Mouse (Mus musculus) 3T3-L1 (cell line): ENCODE results near the gene Nlk.
"Not testable (repeated sequence)": the region's sequence is repeated elsewhere in the genome, so short reads cannot be mapped to it uniquely, and the experiment has no call there.

ENCODE experiments used
- DNase-seq: peaks from one replicate; pipeline ENCODE4 v3.0.0-alpha.2; 2015; ENCODE audit warnings: low read depth, low spot score

Nlk gene

DNA sequence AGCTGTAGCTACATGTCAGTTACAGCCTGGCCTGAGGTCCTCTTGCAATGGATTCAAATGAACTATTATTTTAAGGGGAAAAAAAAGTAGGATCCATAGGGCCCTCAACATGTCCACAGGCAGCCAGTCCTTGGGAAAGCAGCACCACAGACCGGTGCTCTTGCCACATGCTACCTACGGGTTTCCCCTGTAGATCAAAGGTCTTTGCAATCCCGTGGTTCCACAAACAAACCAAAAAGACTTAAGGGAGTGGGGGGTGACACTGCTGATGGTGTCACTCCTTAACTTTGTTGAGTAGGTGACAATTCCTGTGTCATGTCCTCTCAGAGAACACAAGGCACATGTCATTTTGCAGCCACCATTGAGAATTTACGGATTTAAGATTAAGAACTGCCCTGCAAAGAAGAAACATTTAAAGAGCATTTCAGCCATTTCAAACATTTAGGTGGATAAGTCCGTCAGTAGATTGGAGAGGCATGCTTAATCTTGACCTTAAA is 147.6 kb downstream of the Nlk start:
- DNase-seq = peak; percentile 18

GRCm38 (mm10) chr11:78547718-78548460 is 149.3 kb downstream of the Nlk start:
- peak; percentile 25 for DNase-seq

DNA sequence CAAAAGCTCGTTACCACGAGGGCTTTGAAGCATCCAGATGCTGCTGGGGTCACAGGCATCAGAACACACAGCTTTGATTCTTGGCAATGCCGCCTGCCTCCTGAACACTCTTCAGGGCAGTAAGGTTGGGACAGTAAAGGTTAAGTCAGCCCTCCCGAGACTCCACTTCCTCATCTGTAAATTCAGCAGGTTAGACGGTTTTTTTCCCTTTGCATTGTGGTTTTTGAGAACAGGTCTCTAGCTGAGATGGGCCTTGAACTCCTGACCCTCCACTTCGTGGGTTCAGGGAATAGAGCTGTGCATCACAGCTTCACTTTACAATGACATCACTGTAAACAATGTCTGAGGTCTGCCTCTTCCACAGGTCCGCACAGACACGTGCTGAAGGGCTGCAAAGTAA is 152.0 kb downstream of the Nlk start:
- DNase-seq = no peak

DNA sequence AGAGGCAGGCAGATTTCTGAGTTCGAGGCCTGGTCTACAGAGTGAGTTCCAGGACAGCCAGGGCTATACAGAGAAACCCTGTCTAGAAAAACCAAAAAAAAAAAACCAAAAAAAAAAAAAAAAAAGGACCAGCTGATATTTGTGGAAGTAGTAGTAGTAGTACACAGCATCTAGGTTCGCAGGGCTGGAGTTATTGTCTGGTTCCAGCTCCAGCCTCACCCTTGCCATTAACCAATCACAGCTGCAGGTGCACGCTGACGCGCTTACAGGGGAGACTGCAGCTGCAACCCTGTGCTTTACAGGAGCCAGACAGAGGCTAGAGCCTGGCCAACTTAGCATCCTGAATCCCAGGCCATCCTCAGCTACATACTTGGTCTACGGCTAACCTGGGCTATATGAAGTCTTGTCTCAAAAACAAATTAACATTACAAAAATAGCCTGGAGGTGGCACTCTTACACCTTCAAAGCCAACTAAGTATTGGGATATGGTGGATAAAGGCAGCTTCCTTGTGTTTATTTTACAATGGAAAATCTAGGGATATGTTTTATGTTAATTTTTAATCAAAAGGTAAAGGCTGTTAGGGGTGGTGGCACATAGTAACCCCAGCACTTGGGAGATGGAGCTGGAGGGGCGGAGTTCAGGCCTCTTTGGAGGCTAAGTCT is 152.6 kb downstream of the Nlk start:
- DNase-seq = peak; percentile 36

DNA sequence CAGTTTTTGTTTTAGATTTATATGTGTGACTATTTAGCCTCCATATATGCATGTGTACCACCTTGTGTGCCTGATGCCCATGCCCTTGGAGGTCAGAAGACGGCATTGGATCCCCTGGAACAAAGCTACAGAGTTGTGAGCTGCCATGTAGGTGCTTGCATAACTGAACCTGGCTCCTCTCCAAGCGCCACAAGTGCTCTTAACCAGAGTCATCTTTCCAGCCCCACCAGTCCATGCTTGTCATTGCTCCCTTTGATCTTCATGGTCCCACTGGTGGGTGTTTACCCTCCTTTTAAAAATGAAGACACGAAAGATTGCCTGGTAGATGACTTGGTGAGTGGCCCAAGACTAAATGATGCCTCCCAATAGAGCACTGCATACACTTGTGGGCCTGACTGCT is 156.8 kb downstream of the Nlk start:
- DNase-seq = no peak

- peak; percentile 28 for DNase-seq
These were observed 160.5 kb downstream of the Nlk start for GRCm38 (mm10) chr11:78536690-78537084.

DNA sequence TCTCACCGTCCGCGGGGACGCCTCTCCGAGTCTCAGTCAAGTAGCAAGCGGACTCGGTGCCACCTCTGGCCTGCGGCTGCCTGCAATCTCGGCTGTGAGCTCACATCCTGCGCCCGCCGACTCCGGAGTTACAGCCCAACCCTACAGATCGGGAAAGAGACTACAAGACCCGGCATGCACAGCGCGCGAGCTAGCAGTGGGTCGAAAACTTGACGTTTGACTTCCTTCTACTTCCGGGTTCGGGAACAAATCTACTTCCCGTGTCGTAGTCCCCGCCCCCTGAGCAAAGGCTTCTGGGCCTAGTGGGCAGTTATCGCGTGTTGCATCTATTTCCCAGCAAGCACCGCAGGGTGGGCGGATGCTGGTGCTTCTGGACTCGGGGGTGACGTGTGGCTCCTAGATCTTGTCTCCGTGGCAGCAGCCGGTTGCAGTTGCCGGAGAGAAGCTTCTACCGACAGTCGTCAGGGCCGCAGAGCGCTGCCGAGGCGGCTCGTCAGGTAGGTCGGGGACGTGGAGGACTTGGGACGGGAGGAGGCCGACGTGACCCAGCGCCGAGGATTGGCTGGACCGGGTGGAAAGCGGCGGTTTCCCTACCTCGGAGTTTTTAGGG is 161.0 kb downstream of the Nlk start, which contains the start of the genes Tnfaip1 and Ift20:
TSS of gene Tnfaip1 (minus strand) at position 253 of the 610 bp plus-strand sequence.
TSS of gene Ift20 (plus strand) at position 282 of the 610 bp plus-strand sequence.
- peak; percentile 100 for DNase-seq

- DNase-seq = peak; percentile 87
These were observed 161.6 kb downstream of the Nlk start for GRCm38 (mm10) chr11:78535376-78536079.

GRCm38 (mm10) chr11:78534516-78534915 is 162.7 kb downstream of the Nlk start:
- no peak for DNase-seq

GRCm38 (mm10) chr11:78531515-78531914 is 165.7 kb downstream of the Nlk start:
- not testable (repeated sequence) for DNase-seq

DNA sequence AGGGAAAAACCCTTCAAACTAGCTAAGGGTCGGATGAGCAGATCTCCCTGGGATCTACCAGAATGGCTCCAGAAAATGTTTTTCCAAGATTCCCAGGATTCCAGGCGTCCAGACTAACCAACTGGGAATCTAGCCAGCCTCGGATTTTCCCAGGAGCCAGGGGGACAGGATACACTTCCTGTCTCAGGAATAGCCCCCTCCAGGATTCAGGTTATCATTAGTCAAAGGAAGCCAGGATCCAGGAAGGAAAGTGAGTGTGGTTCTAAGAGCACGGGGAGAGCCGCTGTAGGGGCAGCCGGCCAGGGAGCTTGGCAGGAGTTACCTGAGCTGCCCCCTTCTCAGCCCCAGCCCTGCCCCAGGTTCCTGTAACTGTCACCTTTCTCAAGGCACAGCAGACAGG is 166.1 kb downstream of the Nlk start:
- no peak for DNase-seq

GRCm38 (mm10) chr11:78530001-78530400 is 167.2 kb downstream of the Nlk start:
- no peak for DNase-seq

- DNase-seq = no peak
These were observed 168.5 kb downstream of the Nlk start for GRCm38 (mm10) chr11:78528714-78529113.

GRCm38 (mm10) chr11:78524838-78525237 is 172.3 kb downstream of the Nlk start:
- DNase-seq = no peak

DNA sequence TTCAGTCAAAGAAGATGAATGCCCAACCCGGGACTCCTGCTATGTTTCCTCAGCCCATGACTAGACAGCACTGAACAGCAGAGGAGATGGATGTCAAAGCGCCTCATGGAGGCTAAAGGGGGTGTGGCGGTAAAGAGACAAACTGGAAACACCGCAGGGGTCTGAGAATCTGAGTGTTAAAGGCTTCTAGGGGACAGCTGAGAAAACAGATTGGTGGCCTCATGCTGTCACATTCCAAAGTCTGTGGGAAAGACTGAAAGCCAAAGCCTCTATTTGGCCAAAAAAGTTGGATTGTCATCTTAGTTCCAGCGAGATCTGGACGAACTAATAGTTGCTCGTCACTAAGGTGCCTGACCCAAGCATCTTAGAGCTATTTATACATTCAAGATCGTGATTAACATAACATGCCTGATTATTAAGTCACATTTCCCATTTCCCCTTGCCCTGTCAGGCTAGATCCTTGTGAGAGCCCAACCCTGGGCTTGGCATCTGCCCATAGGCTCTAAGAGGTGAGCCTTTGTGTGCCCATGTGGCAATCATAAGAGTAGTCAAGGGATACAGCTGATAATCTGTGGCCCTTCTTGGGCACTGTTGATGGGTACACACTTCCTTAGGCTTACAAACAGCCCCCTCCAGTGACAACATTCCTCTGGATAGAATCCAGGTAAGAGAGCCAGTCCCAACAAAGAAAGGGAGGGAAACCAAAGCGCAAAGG is 173.8 kb downstream of the Nlk start:
- no peak for DNase-seq

DNA sequence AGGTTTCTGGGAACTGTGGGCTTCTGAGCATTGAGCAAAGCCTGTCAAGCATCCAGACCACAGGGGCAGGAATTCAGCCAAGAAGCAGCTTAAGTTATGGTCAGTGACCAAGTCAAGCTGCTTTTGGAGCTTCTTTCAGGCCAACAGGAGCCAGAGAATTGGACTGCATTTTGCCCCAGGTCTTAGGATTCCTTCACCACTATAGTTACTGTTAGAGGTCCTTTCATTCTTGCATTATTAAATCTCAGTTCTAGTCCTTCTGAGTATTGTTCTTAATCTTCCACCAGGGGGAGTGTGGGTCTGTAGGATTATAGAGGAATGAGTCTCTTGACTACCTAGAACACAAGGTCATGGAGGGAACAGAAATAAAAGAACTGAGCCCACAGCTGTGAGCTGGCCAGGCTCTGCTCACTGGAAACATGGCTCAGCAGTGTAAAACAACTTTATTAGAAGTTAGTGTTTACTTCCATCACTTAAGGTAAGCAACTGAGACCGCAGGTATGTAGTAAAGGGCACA is 174.6 kb downstream of the Nlk start:
- DNase-seq = peak; percentile 85

GRCm38 (mm10) chr11:78521880-78522279 is 175.3 kb downstream of the Nlk start:
- DNase-seq = no peak

DNA sequence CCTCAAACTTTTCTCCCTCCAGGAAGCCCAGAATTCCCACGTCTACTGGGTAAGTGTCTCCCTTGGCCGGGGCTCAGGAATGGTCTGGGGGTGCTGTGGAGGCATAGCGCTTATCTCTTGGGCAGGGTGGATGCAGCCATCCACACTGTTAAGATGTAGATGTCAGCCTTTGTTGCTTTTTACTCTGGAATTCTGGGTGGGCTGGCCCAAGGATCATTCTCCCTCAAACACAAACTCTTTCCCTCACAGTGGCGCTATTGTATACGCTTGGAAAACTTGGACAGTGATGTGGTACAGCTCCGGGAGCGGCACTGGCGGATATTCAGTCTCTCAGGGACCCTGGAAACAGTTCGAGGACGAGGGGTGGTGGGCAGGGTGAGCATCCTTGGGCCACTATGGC is 178.2 kb downstream of the Nlk start:
- DNase-seq = no peak
